Mouse (Mus musculus) embryonic facial prominence, embryonic 12.5 days (tissue): ENCODE data around the gene Zfp663. TPM values are rescaled to one million over a fixed set of nuclear protein-coding genes. Genes with fewer than 3 reads are reported as not detected.

Source experiments
- ATAC-seq: fragments of 200-750 bp; cut with Nextera tagmentation; 2 replicates; pipeline ENCODE4 v1.8.0; 2017; ENCODE audit not compliant: insufficient number of reproducible peaks, insufficient read depth, low FRiP score, low TSS enrichment
- H3K27ac ChIP-seq: fragments of 300-500 bp; sonication (generic); 2 replicates; pipeline ENCODE4 v1.5.1; 2016; ENCODE audit warnings: mild to moderate bottlenecking
- H3K27me3 ChIP-seq: fragments of 300-500 bp; sonication (generic); 2 replicates; pipeline ENCODE4 v1.6.1; 2016; ENCODE audit warnings: mild to moderate bottlenecking, moderate library complexity
- H3K36me3 ChIP-seq: fragments of 300-500 bp; sonication (generic); 2 replicates; pipeline ENCODE4 v1.6.1; 2016; ENCODE audit warnings: mild to moderate bottlenecking
- H3K4me1 ChIP-seq: fragments of 300-500 bp; sonication (generic); 2 replicates; pipeline ENCODE4 v1.6.1; 2016
- H3K4me2 ChIP-seq: fragments of 300-500 bp; sonication (generic); replicated peaks from 2 replicates; pipeline ENCODE4 v1.6.1; 2016; ENCODE audit warnings: mild to moderate bottlenecking, moderate library complexity
- H3K4me3 ChIP-seq: fragments of 300-500 bp; sonication (generic); 2 replicates; pipeline ENCODE4 v1.5.1; 2016; ENCODE audit warnings: mild to moderate bottlenecking
- H3K9ac ChIP-seq: fragments of 300-500 bp; sonication (generic); 2 replicates; pipeline ENCODE4 v1.6.1; 2016; ENCODE audit warnings: mild to moderate bottlenecking, moderate library complexity
- H3K9me3 ChIP-seq: fragments of 300-500 bp; sonication (generic); 2 replicates; pipeline ENCODE4 v1.6.1; 2016; ENCODE audit warnings: mild to moderate bottlenecking, moderate library complexity
- WGBS: fragments of 180-500 bp; shearing (Covaris S2); methylation state at CpG from one replicate; pipeline ENCODE4 v1.1.7; 2016; 5-methylcytosine and 5-hydroxymethylcytosine counted together
- polyA plus RNA-seq: library from polyadenylated mRNA; unstranded; fragments of >200 nt; fragmentation: Nextera tagmentation; extraction: Ambion mirVana; gene quantifications from 2 replicates; pipeline ENCODE4 v1.2.1, GENCODE M21; 2016

The Zfp663 gene
- polyA plus RNA-seq, 1 experiment from 2014 or later, result 2.9 TPM

GRCm38 (mm10) chr2:165318941-165319340 lies 49.6 kb downstream of the Zfp663 start:
- peaks cover 22% of the 10 kb centered on the region for H3K36me3 ChIP-seq
- H3K27ac ChIP-seq, result no peak overlapping the region
- no peak overlapping the region for H3K9ac ChIP-seq
- no peaks in the 10 kb centered on the region for H3K9me3 ChIP-seq
- no peak overlapping the region for H3K4me2 ChIP-seq
- H3K4me3 ChIP-seq, result no peak overlapping the region
- ATAC-seq, result no peak
- no peaks in the 10 kb centered on the region for H3K27me3 ChIP-seq
- H3K4me1 ChIP-seq, result peaks cover 56% of the 10 kb centered on the region
- 90% methylated on average over 7 of the region's 7 CpGs for WGBS

- H3K27me3 ChIP-seq, result no peaks in the 10 kb centered on the region
- H3K27ac ChIP-seq, result peak overlapping the region; percentile 72
- no peak overlapping the region for H3K9ac ChIP-seq
- peaks cover 52% of the 10 kb centered on the region for H3K4me1 ChIP-seq
- WGBS, result 52% methylated on average over 16 of the region's 16 CpGs
- peak overlapping the region; percentile 9; the same call in 1 of the 2 replicates for H3K4me2 ChIP-seq
- H3K9me3 ChIP-seq, result no peaks in the 10 kb centered on the region
- no peak for ATAC-seq
- peaks cover 34% of the 10 kb centered on the region for H3K36me3 ChIP-seq
- H3K4me3 ChIP-seq, result no peak overlapping the region
Observed at GRCm38 (mm10) chr2:165317621-165318263, 50.8 kb downstream of the Zfp663 start.

GRCm38 (mm10) chr2:165316837-165317473 lies 51.6 kb downstream of the Zfp663 start:
- Histone ChIP-seq H3K27me3 (no peaks in the 10 kb centered on the region), H3K9ac (no peak overlapping the region), H3K4me2 (peak overlapping the region; percentile 9; the same call in 1 of the 2 replicates), H3K27ac (peak overlapping the region; percentile 72), H3K9me3 (no peaks in the 10 kb centered on the region), H3K36me3 (peaks cover 41% of the 10 kb centered on the region), H3K4me1 (peaks cover 47% of the 10 kb centered on the region), H3K4me3 (no peak overlapping the region)
- 10% methylated on average over 9 of the region's 9 CpGs for WGBS
- ATAC-seq, result peak; percentile 68

GRCm38 (mm10) chr2:165316204-165316603 lies 52.3 kb downstream of the Zfp663 start:
- peak overlapping the region; percentile 72 for H3K27ac ChIP-seq
- H3K9me3 ChIP-seq, result no peaks in the 10 kb centered on the region
- no peak overlapping the region for H3K9ac ChIP-seq
- H3K36me3 ChIP-seq, result peaks cover 48% of the 10 kb centered on the region
- WGBS, result 60% methylated on average over 10 of the region's 10 CpGs
- no peak for ATAC-seq
- no peaks in the 10 kb centered on the region for H3K27me3 ChIP-seq
- H3K4me3 ChIP-seq, result no peak overlapping the region
- H3K4me1 ChIP-seq, result peaks cover 41% of the 10 kb centered on the region
- no peak overlapping the region for H3K4me2 ChIP-seq

GRCm38 (mm10) chr2:165314197-165314596 lies 54.3 kb downstream of the Zfp663 start:
- peaks cover 64% of the 10 kb centered on the region for H3K36me3 ChIP-seq
- no peak overlapping the region for H3K27ac ChIP-seq
- no peaks in the 10 kb centered on the region for H3K27me3 ChIP-seq
- H3K4me1 ChIP-seq, result peaks cover 32% of the 10 kb centered on the region
- no peak overlapping the region for H3K4me2 ChIP-seq
- no peaks in the 10 kb centered on the region for H3K9me3 ChIP-seq
- WGBS, result 90% methylated on average over 8 of the region's 8 CpGs
- ATAC-seq, result no peak
- H3K4me3 ChIP-seq, result no peak overlapping the region
- no peak overlapping the region for H3K9ac ChIP-seq

- Histone ChIP-seq H3K36me3 (peaks cover 82% of the 10 kb centered on the region), H3K27ac (no peak overlapping the region), H3K9ac (no peak overlapping the region), H3K27me3 (no peaks in the 10 kb centered on the region), H3K4me1 (peaks cover 14% of the 10 kb centered on the region), H3K4me2 (no peak overlapping the region), H3K4me3 (no peak overlapping the region), H3K9me3 (no peaks in the 10 kb centered on the region)
- WGBS, result 60% methylated on average over 7 of the region's 7 CpGs
- ATAC-seq, result no peak
Observed at GRCm38 (mm10) chr2:165312381-165312780, 56.1 kb downstream of the Zfp663 start.

- ATAC-seq, result no peak
- H3K36me3 ChIP-seq, result peaks cover 90% of the 10 kb centered on the region
Observed at GRCm38 (mm10) chr2:165311577-165311976, 57.0 kb downstream of the Zfp663 start.

GRCm38 (mm10) chr2:165310818-165311425 lies 57.6 kb downstream of the Zfp663 start:
- Histone ChIP-seq H3K9ac (no peak overlapping the region), H3K36me3 (peaks cover 89% of the 10 kb centered on the region), H3K4me3 (no peak overlapping the region), H3K4me2 (no peak overlapping the region), H3K27ac (peak overlapping the region; percentile 17; the same call in 1 of the 2 replicates), H3K9me3 (no peaks in the 10 kb centered on the region), H3K4me1 (no peaks in the 10 kb centered on the region), H3K27me3 (no peaks in the 10 kb centered on the region)
- ATAC-seq, result no peak
- WGBS, result 49% methylated on average over 13 of the region's 13 CpGs

More at GRCm38 (mm10) chr2:165311577-165311976, 57.0 kb downstream of the Zfp663 start:
- Histone ChIP-seq H3K4me3 (no peak overlapping the region), H3K27me3 (no peaks in the 10 kb centered on the region), H3K9ac (no peak overlapping the region), H3K9me3 (no peaks in the 10 kb centered on the region), H3K4me1 (peaks cover 6% of the 10 kb centered on the region), H3K27ac (no peak overlapping the region), H3K4me2 (no peak overlapping the region)
- WGBS, result 80% methylated on average over 12 of the region's 12 CpGs

- peaks cover 80% of the 10 kb centered on the region for H3K36me3 ChIP-seq
- WGBS, result 95% methylated on average over 6 of the region's 6 CpGs
- no peak overlapping the region for H3K4me2 ChIP-seq
- H3K4me1 ChIP-seq, result no peaks in the 10 kb centered on the region
- H3K4me3 ChIP-seq, result no peak overlapping the region
- no peaks in the 10 kb centered on the region for H3K27me3 ChIP-seq
- no peak overlapping the region for H3K27ac ChIP-seq
- no peak for ATAC-seq
- H3K9me3 ChIP-seq, result no peaks in the 10 kb centered on the region
- no peak overlapping the region for H3K9ac ChIP-seq
Observed at GRCm38 (mm10) chr2:165307801-165308200, 60.7 kb downstream of the Zfp663 start.

GRCm38 (mm10) chr2:165305438-165305837 lies 63.1 kb downstream of the Zfp663 start:
- Histone ChIP-seq H3K9ac (no peak overlapping the region), H3K4me2 (no peak overlapping the region), H3K9me3 (no peaks in the 10 kb centered on the region), H3K4me3 (no peak overlapping the region), H3K4me1 (no peaks in the 10 kb centered on the region), H3K27ac (no peak overlapping the region), H3K36me3 (peaks cover 77% of the 10 kb centered on the region), H3K27me3 (no peaks in the 10 kb centered on the region)
- ATAC-seq, result no peak
- WGBS, result 91% methylated on average over 8 of the region's 8 CpGs

GRCm38 (mm10) chr2:165304819-165305218 lies 63.7 kb downstream of the Zfp663 start:
- no peak for ATAC-seq
- Histone ChIP-seq H3K27me3 (no peaks in the 10 kb centered on the region), H3K4me3 (no peak overlapping the region), H3K4me1 (no peaks in the 10 kb centered on the region), H3K36me3 (peaks cover 76% of the 10 kb centered on the region), H3K9me3 (no peaks in the 10 kb centered on the region), H3K27ac (no peak overlapping the region), H3K9ac (no peak overlapping the region), H3K4me2 (no peak overlapping the region)
- 89% methylated on average over 19 of the region's 19 CpGs for WGBS
